Mouse (Mus musculus): ENCODE measurements at regions not wholly inside any gene's neighbourhood (a gene's known extent, or its start where the extent isn't known, plus 50 kb on each side); places are given as distances from the start of the nearest gene placed in this dataset.

DNA sequence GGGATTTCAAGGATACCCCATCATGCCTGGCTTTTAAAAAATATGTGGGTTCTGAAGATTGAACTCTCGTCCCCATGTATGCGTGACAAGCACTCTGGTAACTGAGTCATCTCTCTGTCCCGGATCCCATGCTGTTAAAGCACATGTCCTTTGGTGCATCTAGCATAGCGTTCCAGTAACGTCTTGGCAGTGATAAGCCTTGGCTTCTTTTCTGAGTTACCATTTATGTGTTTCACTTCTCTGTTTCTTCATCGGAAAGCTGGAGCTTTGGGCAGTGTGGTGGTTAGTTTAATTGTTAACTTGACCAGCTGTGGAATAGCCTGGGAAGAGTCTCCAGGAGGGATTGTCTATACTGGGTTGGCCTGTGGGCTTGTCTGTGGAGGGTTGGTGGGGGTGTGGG is 115.7 kb upstream of the Cxcr4 start:
- H3K4me3 ChIP-seq (ENCODE audit: insufficient read depth in 1 of 2, low read depth in 2 of 2, low read length in 2 of 2), result no peak overlapping the region
- no peak overlapping the region for H3K27ac ChIP-seq
- H3K9ac ChIP-seq (replicated peaks), result no peak overlapping the region
- 73% methylated on average over 6 of the region's 6 CpGs for WGBS (ENCODE audit: insufficient replicate concordance)
- no peak overlapping the region for H3K4me2 ChIP-seq (ENCODE audit: low read depth)
- TF ChIP-seq EP300 (IDR thresholded peaks at IDR 0.05; ENCODE audit: low read depth) (no peak), CTCF (IDR thresholded peaks at IDR 0.05; ENCODE audit: low read depth) (no peak)
- DNase-seq (ENCODE audit: low read depth in 3 of 3, low spot score in 3 of 3), result no peak
- no peak for ATAC-seq (ENCODE audit: insufficient read depth)
- H3K9me3 ChIP-seq (ENCODE audit: control insufficient read depth, low read length), result no peaks in the 10 kb centered on the region
- 0 out of 4 replicates have a peak, but pooled peaks cover 0 to 2% of the 10 kb centered on the region in 2 experiments for H3K4me1 ChIP-seq (replicated peaks; ENCODE audit: control insufficient read depth in 2 of 2, insufficient read depth in 2 of 2, low read length in 1 of 2)
- H3K27me3 ChIP-seq (ENCODE audit: control insufficient read depth, insufficient read depth, low read length), result no peaks in the 10 kb centered on the region
- H3K36me3 ChIP-seq (replicated peaks; ENCODE audit: control insufficient read depth, insufficient read depth, low read depth), result no peaks in the 10 kb centered on the region

DNA sequence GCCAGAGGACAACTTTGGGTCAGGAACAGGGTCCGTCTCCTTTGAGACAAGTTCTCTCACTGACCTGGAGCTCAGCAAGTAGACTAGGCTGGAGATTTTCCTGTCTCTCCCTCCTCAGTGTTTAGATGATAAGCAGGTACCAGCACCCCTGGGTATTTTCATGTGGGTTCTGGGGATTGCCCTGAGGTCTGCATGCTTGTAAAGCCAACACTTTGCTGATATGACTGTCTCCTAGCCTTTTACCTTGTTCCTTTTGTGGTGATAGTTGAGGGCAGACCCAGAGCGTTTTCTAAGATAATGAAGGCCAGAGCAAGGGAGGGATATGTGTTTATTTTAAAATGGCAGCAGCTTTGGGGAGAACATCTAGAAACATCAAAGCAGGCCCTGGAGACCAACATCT is 114.1 kb upstream of the Cxcr4 start:
- TF ChIP-seq EP300 (IDR thresholded peaks at IDR 0.05; ENCODE audit: low read depth) (no peak), CTCF (IDR thresholded peaks at IDR 0.05; ENCODE audit: low read depth) (no peak)
- no peak overlapping the region for H3K9ac ChIP-seq (replicated peaks)
- 46% methylated on average over 2 of the region's 2 CpGs for WGBS (ENCODE audit: insufficient replicate concordance)

DNA sequence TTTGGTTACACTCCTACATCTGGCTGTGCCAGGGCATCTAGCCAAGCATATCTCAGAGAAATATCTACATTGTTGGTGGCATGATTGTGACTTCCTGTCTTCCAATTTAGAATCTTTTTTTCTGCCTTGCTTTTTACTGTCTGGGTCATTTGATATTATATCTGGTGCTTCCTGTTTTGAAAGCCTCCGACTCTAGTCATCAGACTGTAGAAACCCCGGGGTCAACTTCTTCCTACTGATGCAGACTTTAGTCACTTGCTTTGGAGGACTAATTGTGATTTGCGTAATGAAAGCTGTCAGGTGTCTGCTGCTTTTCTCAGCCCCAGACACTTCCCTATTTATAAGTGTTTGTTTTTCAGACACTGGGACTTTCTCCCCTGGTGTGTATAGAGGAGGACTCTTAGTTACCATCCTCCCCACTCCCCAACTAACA is 113.0 kb upstream of the Cxcr4 start:
- no peaks in the 10 kb centered on the region for H3K36me3 ChIP-seq (replicated peaks; ENCODE audit: control insufficient read depth, insufficient read depth, low read depth)
- ATAC-seq (ENCODE audit: insufficient read depth), result no peak
- no peaks in the 10 kb centered on the region for H3K9me3 ChIP-seq (ENCODE audit: control insufficient read depth, low read length)
- H3K27me3 ChIP-seq (ENCODE audit: control insufficient read depth, insufficient read depth, low read length), result no peaks in the 10 kb centered on the region
- H3K9ac ChIP-seq (replicated peaks), result no peak overlapping the region
- peak in 1 of 3 experiments; percentile 27 for DNase-seq (ENCODE audit: low read depth in 3 of 3, low spot score in 3 of 3)
- H3K27ac ChIP-seq, result no peak overlapping the region
- WGBS (ENCODE audit: insufficient replicate concordance), result 14% methylated on average over 3 of the region's 3 CpGs
- H3K4me1 ChIP-seq (replicated peaks; ENCODE audit: control insufficient read depth in 2 of 2, insufficient read depth in 2 of 2, low read length in 1 of 2), result no peaks in the 10 kb centered on the region
- TF ChIP-seq CTCF (IDR thresholded peaks at IDR 0.05; ENCODE audit: low read depth), result no peak
- no peak for TF ChIP-seq EP300 (IDR thresholded peaks at IDR 0.05; ENCODE audit: low read depth)
- H3K4me2 ChIP-seq (ENCODE audit: low read depth), result no peak overlapping the region
- no peak overlapping the region for H3K4me3 ChIP-seq (ENCODE audit: insufficient read depth in 1 of 2, low read depth in 2 of 2, low read length in 2 of 2)

More for the DNA sequence above, 114.1 kb upstream of the Cxcr4 start:
- Histone ChIP-seq H3K9me3 (ENCODE audit: control insufficient read depth, low read length) (no peaks in the 10 kb centered on the region), H3K4me2 (ENCODE audit: low read depth) (no peak overlapping the region), H3K27ac (no peak overlapping the region), H3K4me1 (replicated peaks; ENCODE audit: control insufficient read depth in 2 of 2, insufficient read depth in 2 of 2, low read length in 1 of 2) (no peaks in the 10 kb centered on the region), H3K27me3 (ENCODE audit: control insufficient read depth, insufficient read depth, low read length) (no peaks in the 10 kb centered on the region), H3K4me3 (ENCODE audit: insufficient read depth in 1 of 2, low read depth in 2 of 2, low read length in 2 of 2) (no peak overlapping the region), H3K36me3 (replicated peaks; ENCODE audit: control insufficient read depth, insufficient read depth, low read depth) (no peaks in the 10 kb centered on the region)
- DNase-seq (ENCODE audit: low read depth in 3 of 3, low spot score in 3 of 3) (no peak), ATAC-seq (ENCODE audit: insufficient read depth) (no peak)

- ATAC-seq (ENCODE audit: insufficient read depth), result no peak
- no peaks in the 10 kb centered on the region for H3K4me1 ChIP-seq (replicated peaks; ENCODE audit: control insufficient read depth in 2 of 2, insufficient read depth in 2 of 2, low read length in 1 of 2)
- H3K4me3 ChIP-seq (ENCODE audit: insufficient read depth in 1 of 2, low read depth in 2 of 2, low read length in 2 of 2), result no peak overlapping the region
- DNase-seq (ENCODE audit: low read depth in 3 of 3, low spot score in 3 of 3), result no peak
- H3K36me3 ChIP-seq (replicated peaks; ENCODE audit: control insufficient read depth, insufficient read depth, low read depth), result no peaks in the 10 kb centered on the region
- H3K27ac ChIP-seq, result no peak overlapping the region
- H3K4me2 ChIP-seq (ENCODE audit: low read depth), result no peak overlapping the region
- H3K27me3 ChIP-seq (ENCODE audit: control insufficient read depth, insufficient read depth, low read length), result no peaks in the 10 kb centered on the region
- H3K9ac ChIP-seq (replicated peaks), result no peak overlapping the region
- no peak for TF ChIP-seq EP300 (IDR thresholded peaks at IDR 0.05; ENCODE audit: low read depth)
- no peak for TF ChIP-seq CTCF (IDR thresholded peaks at IDR 0.05; ENCODE audit: low read depth)
- no peaks in the 10 kb centered on the region for H3K9me3 ChIP-seq (ENCODE audit: control insufficient read depth, low read length)
- 51% methylated on average over 3 of the region's 3 CpGs for WGBS (ENCODE audit: insufficient replicate concordance)
These were observed 109.2 kb upstream of the Cxcr4 start for GRCm38 (mm10) chr1:128701326-128701725.

DNA sequence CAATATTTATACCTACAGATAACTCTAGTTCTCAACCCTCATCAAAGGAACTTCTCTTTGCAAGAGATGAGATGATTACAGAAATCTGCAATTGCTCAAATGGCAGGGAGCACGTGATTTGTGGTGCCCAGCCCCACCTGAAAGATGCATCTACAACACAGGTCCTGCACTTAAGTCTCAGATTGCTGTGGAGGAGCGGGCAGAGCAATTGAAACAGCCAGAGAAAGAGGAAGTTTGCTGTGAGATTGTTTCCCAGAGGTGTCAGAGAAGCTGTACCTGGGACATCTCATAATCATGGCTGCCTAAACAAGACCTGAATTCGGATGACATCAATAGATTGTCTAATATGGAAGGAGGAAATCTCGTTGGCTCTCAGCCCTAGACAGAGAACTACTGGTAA is 105.9 kb upstream of the Cxcr4 start:
- no peak overlapping the region for H3K9ac ChIP-seq (replicated peaks)
- no peaks in the 10 kb centered on the region for H3K36me3 ChIP-seq (replicated peaks; ENCODE audit: control insufficient read depth, insufficient read depth, low read depth)
- no peaks in the 10 kb centered on the region for H3K9me3 ChIP-seq (ENCODE audit: control insufficient read depth, low read length)
- no peaks in the 10 kb centered on the region for H3K27me3 ChIP-seq (ENCODE audit: control insufficient read depth, insufficient read depth, low read length)
- no peak for TF ChIP-seq EP300 (IDR thresholded peaks at IDR 0.05; ENCODE audit: low read depth)
- no peak overlapping the region for H3K4me3 ChIP-seq (ENCODE audit: insufficient read depth in 1 of 2, low read depth in 2 of 2, low read length in 2 of 2)
- WGBS (ENCODE audit: insufficient replicate concordance), result 36% methylated on average over 4 of the region's 4 CpGs
- no peak overlapping the region for H3K27ac ChIP-seq
- H3K4me2 ChIP-seq (ENCODE audit: low read depth), result no peak overlapping the region
- no peak for DNase-seq (ENCODE audit: low read depth in 3 of 3, low spot score in 3 of 3)
- no peaks in the 10 kb centered on the region for H3K4me1 ChIP-seq (replicated peaks; ENCODE audit: control insufficient read depth in 2 of 2, insufficient read depth in 2 of 2, low read length in 1 of 2)
- ATAC-seq (ENCODE audit: insufficient read depth), result no peak

Measured in liver, embryonic 14.5 days (tissue).